Comparison of ENCODE assay signal across 7 mouse cellular contexts in genomic region chr11:69600098-69600497, GRCm38 (mm10). TPM values are rescaled to one million over a fixed set of nuclear protein-coding genes. Genes with fewer than 3 reads are reported as not detected.
A peak's percentile ranks its signal among the peaks of the same experiment; 100 is the strongest.
DNase-seq lines count a peak whose midpoint lies in the region; ATAC-seq and TF ChIP-seq lines count a peak whose summit lies in the region.

No protein-coding gene starts in this region.

- DNase-seq in brain, embryonic 14.5 days (ENCODE audit: low read depth), result peak; percentile 85
- peak; percentile 47 for DNase-seq in heart, adult 8-10 months (ENCODE audit: low spot score)

- WGBS in embryonic facial prominence, embryonic 13.5 days, result 13% methylated on average over 6 of the region's 6 CpGs
- WGBS in kidney, embryonic 15.5 days, result 16% methylated on average over 6 of the region's 6 CpGs
- WGBS in limb, embryonic 15.5 days, result 19% methylated on average over 6 of the region's 6 CpGs
- WGBS in neural tube, embryonic 14.5 days, result 14% methylated on average over 6 of the region's 6 CpGs

- H3K9ac ChIP-seq in embryonic facial prominence, embryonic 13.5 days, result peak overlapping the region; percentile 55
- H3K9ac ChIP-seq in kidney, embryonic 15.5 days, result no peak overlapping the region
- H3K9ac ChIP-seq in limb, embryonic 15.5 days, result no peak overlapping the region
- H3K9ac ChIP-seq in neural tube, embryonic 14.5 days (replicated peaks; ENCODE audit: low read depth, low read length), result no peak overlapping the region

- H3K27ac ChIP-seq in embryonic facial prominence, embryonic 13.5 days, result peak overlapping the region; percentile 49; the same call in 1 of the 2 replicates
- peak overlapping the region; percentile 73 for H3K27ac ChIP-seq in kidney, embryonic 15.5 days
- H3K27ac ChIP-seq in limb, embryonic 15.5 days, result peak overlapping the region; percentile 77
- H3K27ac ChIP-seq in neural tube, embryonic 14.5 days (ENCODE audit: low read depth, low read length), result peak overlapping the region; percentile 46

- no peaks in the 10 kb centered on the region for H3K9me3 ChIP-seq in embryonic facial prominence, embryonic 13.5 days
- H3K9me3 ChIP-seq in kidney, embryonic 15.5 days (replicated peaks), result no peaks in the 10 kb centered on the region
- no peaks in the 10 kb centered on the region for H3K9me3 ChIP-seq in limb, embryonic 15.5 days
- H3K9me3 ChIP-seq in neural tube, embryonic 14.5 days (ENCODE audit: control insufficient read depth, low read length), result no peaks in the 10 kb centered on the region

- peak overlapping the region; percentile 29 for H3K4me2 ChIP-seq in embryonic facial prominence, embryonic 13.5 days
- H3K4me2 ChIP-seq in kidney, embryonic 15.5 days, result peak overlapping the region; percentile 28
- 0 out of 2 replicates have a peak overlapping the region, but pooled peaks have one; percentile 12 for H3K4me2 ChIP-seq in limb, embryonic 15.5 days
- H3K4me2 ChIP-seq in neural tube, embryonic 14.5 days (ENCODE audit: low read depth, low read length), result peak overlapping the region; percentile 8; the same call in 1 of the 2 replicates

- H3K4me3 ChIP-seq in embryonic facial prominence, embryonic 13.5 days, result peak overlapping the region; percentile 3; the same call in 1 of the 2 replicates
- no peak overlapping the region for H3K4me3 ChIP-seq in kidney, embryonic 15.5 days (replicated peaks)
- no peak overlapping the region for H3K4me3 ChIP-seq in limb, embryonic 15.5 days
- H3K4me3 ChIP-seq in neural tube, embryonic 14.5 days (ENCODE audit: low read depth, low read length), result no peak overlapping the region

- ATAC-seq in embryonic facial prominence, embryonic 13.5 days (ENCODE audit: insufficient number of reproducible peaks, insufficient read depth, low FRiP score, low TSS enrichment, low read depth), result no peak
- ATAC-seq in kidney, embryonic 15.5 days (replicated peaks; ENCODE audit: low FRiP score), result peak; percentile 72
- no peak; the same call in 1 of the 2 replicates for ATAC-seq in limb, embryonic 15.5 days (ENCODE audit: insufficient number of reproducible peaks, low FRiP score, low TSS enrichment, low read depth)
- peak; percentile 65; the same call in 1 of the 2 replicates for ATAC-seq in neural tube, embryonic 14.5 days (ENCODE audit: low read depth)
- no peak for ATAC-seq in granulocyte monocyte progenitor cell, adult 5-6 weeks (replicated peaks; ENCODE audit: poor library complexity, severe bottlenecking)

- TF ChIP-seq POLR2A in brain, embryonic 14.5 days (IDR thresholded peaks at IDR 0.05; ENCODE audit: borderline replicate concordance, extremely low read depth, insufficient read depth, insufficient read length, poor library complexity, severe bottlenecking), result no peak

- peaks cover 13% of the 10 kb centered on the region for H3K36me3 ChIP-seq in embryonic facial prominence, embryonic 13.5 days
- no peaks in the 10 kb centered on the region for H3K36me3 ChIP-seq in kidney, embryonic 15.5 days
- 0 out of 2 replicates have a peak, but pooled peaks cover 3% of the 10 kb centered on the region for H3K36me3 ChIP-seq in limb, embryonic 15.5 days
- peaks cover 3% of the 10 kb centered on the region; the same call in 1 of the 2 replicates for H3K36me3 ChIP-seq in neural tube, embryonic 14.5 days (ENCODE audit: control insufficient read depth, insufficient read depth, low read length)

- H3K27me3 ChIP-seq in embryonic facial prominence, embryonic 13.5 days, result peaks cover 23% of the 10 kb centered on the region
- peaks cover 17% of the 10 kb centered on the region; the same call in 1 of the 2 replicates for H3K27me3 ChIP-seq in kidney, embryonic 15.5 days
- peaks cover 4% of the 10 kb centered on the region; the same call in 1 of the 2 replicates for H3K27me3 ChIP-seq in limb, embryonic 15.5 days
- H3K27me3 ChIP-seq in neural tube, embryonic 14.5 days (ENCODE audit: control insufficient read depth, insufficient read depth, low read length), result no peaks in the 10 kb centered on the region

- H3K4me1 ChIP-seq in embryonic facial prominence, embryonic 13.5 days, result peaks cover 32% of the 10 kb centered on the region
- peaks cover 51% of the 10 kb centered on the region for H3K4me1 ChIP-seq in kidney, embryonic 15.5 days
- H3K4me1 ChIP-seq in limb, embryonic 15.5 days, result peaks cover 32% of the 10 kb centered on the region
- H3K4me1 ChIP-seq in neural tube, embryonic 14.5 days (ENCODE audit: control insufficient read depth, insufficient read depth, low read length), result peaks cover 13% of the 10 kb centered on the region

- TF ChIP-seq CTCF in brain, embryonic 14.5 days (IDR thresholded peaks at IDR 0.05; ENCODE audit: borderline replicate concordance, extremely low read depth, insufficient read depth, insufficient read length), result no peak

RNA-seq across cellular contexts. Expression of gene Atp1b2, which starts 5.6 kb away (rescaled TPM):
- 44.3 and 74.7 TPM in 2 replicates for polyA plus RNA-seq in brain, embryonic 14.5 days (2012; rRNA removed)
- polyA plus RNA-seq in embryonic facial prominence, embryonic 13.5 days (2015; fragmentation: Nextera tagmentation; extraction: Ambion mirVana), result 7.9 and 8.3 TPM in 2 replicates
- 10 to 100 TPM; 12.4 to 16.3 (median 13.1) TPM for total RNA-seq in heart, adult 8-10 months (2022)
- 11.2 and 13.5 TPM in 2 replicates for polyA plus RNA-seq in kidney, embryonic 15.5 days (2015; fragmentation: Nextera tagmentation; extraction: Ambion mirVana)
- 8.2 and 10.5 TPM in 2 replicates for polyA plus RNA-seq in limb, embryonic 15.5 days (2015; fragmentation: Nextera tagmentation; extraction: Ambion mirVana)
- 66.6 and 99.6 TPM in 2 replicates for polyA plus RNA-seq in neural tube, embryonic 14.5 days (2014; fragmentation: Nextera tagmentation; extraction: Ambion mirVana)
- 1.7 and 3.0 TPM in 2 replicates for total RNA-seq in granulocyte monocyte progenitor cell, adult 5-6 weeks (2014; fragmentation: Nextera tagmentation)
- total RNA-seq in granulocyte monocyte progenitor cell, adult 5-6 weeks (2017), result 0.10 TPM in 1 of 2 replicates, not detected in the other

RNA-seq across cellular contexts. Expression of gene Shbg, which starts 17.6 kb away (rescaled TPM):
- polyA plus RNA-seq in brain, embryonic 14.5 days (2012; rRNA removed), result 0.08 TPM in 1 of 2 replicates, not detected in the other
- 0.50 TPM in 1 of 2 replicates, not detected in the other for polyA plus RNA-seq in embryonic facial prominence, embryonic 13.5 days (2015; fragmentation: Nextera tagmentation; extraction: Ambion mirVana)
- not detected for total RNA-seq in heart, adult 8-10 months (2022)
- polyA plus RNA-seq in kidney, embryonic 15.5 days (2015; fragmentation: Nextera tagmentation; extraction: Ambion mirVana), result 0.30 and 0.49 TPM in 2 replicates
- polyA plus RNA-seq in limb, embryonic 15.5 days (2015; fragmentation: Nextera tagmentation; extraction: Ambion mirVana), result not detected in 2 replicates
- not detected in 2 replicates for polyA plus RNA-seq in neural tube, embryonic 14.5 days (2014; fragmentation: Nextera tagmentation; extraction: Ambion mirVana)
- not detected in 2 replicates for total RNA-seq in granulocyte monocyte progenitor cell, adult 5-6 weeks (2014; fragmentation: Nextera tagmentation)
- not detected in 2 replicates for total RNA-seq in granulocyte monocyte progenitor cell, adult 5-6 weeks (2017)

RNA-seq across cellular contexts. Expression of gene Trp53, which starts 19.9 kb away (rescaled TPM):
- polyA plus RNA-seq in brain, embryonic 14.5 days (2012; rRNA removed), result 93.6 and 131 TPM in 2 replicates
- 160 and 186 TPM in 2 replicates for polyA plus RNA-seq in embryonic facial prominence, embryonic 13.5 days (2015; fragmentation: Nextera tagmentation; extraction: Ambion mirVana)
- total RNA-seq in heart, adult 8-10 months (2022), result 10 to 100 TPM; 12.8 to 16.3 (median 14.1) TPM
- 175 and 195 TPM in 2 replicates for polyA plus RNA-seq in kidney, embryonic 15.5 days (2015; fragmentation: Nextera tagmentation; extraction: Ambion mirVana)
- polyA plus RNA-seq in limb, embryonic 15.5 days (2015; fragmentation: Nextera tagmentation; extraction: Ambion mirVana), result 132 and 134 TPM in 2 replicates
- 54.6 and 68.8 TPM in 2 replicates for polyA plus RNA-seq in neural tube, embryonic 14.5 days (2014; fragmentation: Nextera tagmentation; extraction: Ambion mirVana)
- 215 and 226 TPM in 2 replicates for total RNA-seq in granulocyte monocyte progenitor cell, adult 5-6 weeks (2014; fragmentation: Nextera tagmentation)
- 56.8 and 58.0 TPM in 2 replicates for total RNA-seq in granulocyte monocyte progenitor cell, adult 5-6 weeks (2017)

RNA-seq across cellular contexts. Expression of gene Wrap53, which starts 20.0 kb away (rescaled TPM):
- 20.9 and 27.0 TPM in 2 replicates for polyA plus RNA-seq in brain, embryonic 14.5 days (2012; rRNA removed)
- 26.9 TPM in 2 replicates for polyA plus RNA-seq in embryonic facial prominence, embryonic 13.5 days (2015; fragmentation: Nextera tagmentation; extraction: Ambion mirVana)
- total RNA-seq in heart, adult 8-10 months (2022), result 1 to 10 TPM; 4.6 to 6.7 (median 5.6) TPM
- polyA plus RNA-seq in kidney, embryonic 15.5 days (2015; fragmentation: Nextera tagmentation; extraction: Ambion mirVana), result 26.6 and 27.9 TPM in 2 replicates
- 23.6 and 24.8 TPM in 2 replicates for polyA plus RNA-seq in limb, embryonic 15.5 days (2015; fragmentation: Nextera tagmentation; extraction: Ambion mirVana)
- 17.3 and 20.8 TPM in 2 replicates for polyA plus RNA-seq in neural tube, embryonic 14.5 days (2014; fragmentation: Nextera tagmentation; extraction: Ambion mirVana)
- 8.0 and 18.8 TPM in 2 replicates for total RNA-seq in granulocyte monocyte progenitor cell, adult 5-6 weeks (2014; fragmentation: Nextera tagmentation)
- total RNA-seq in granulocyte monocyte progenitor cell, adult 5-6 weeks (2017), result 6.5 and 11.3 TPM in 2 replicates

RNA-seq across cellular contexts. Expression of gene Sat2, which starts 21.7 kb away (rescaled TPM):
- 13.7 and 17.8 TPM in 2 replicates for polyA plus RNA-seq in brain, embryonic 14.5 days (2012; rRNA removed)
- 23.8 and 28.2 TPM in 2 replicates for polyA plus RNA-seq in embryonic facial prominence, embryonic 13.5 days (2015; fragmentation: Nextera tagmentation; extraction: Ambion mirVana)
- 1 to 10 TPM; 2.6 to 5.3 (median 3.3) TPM for total RNA-seq in heart, adult 8-10 months (2022)
- polyA plus RNA-seq in kidney, embryonic 15.5 days (2015; fragmentation: Nextera tagmentation; extraction: Ambion mirVana), result 17.8 and 23.1 TPM in 2 replicates
- 15.7 and 16.2 TPM in 2 replicates for polyA plus RNA-seq in limb, embryonic 15.5 days (2015; fragmentation: Nextera tagmentation; extraction: Ambion mirVana)
- polyA plus RNA-seq in neural tube, embryonic 14.5 days (2014; fragmentation: Nextera tagmentation; extraction: Ambion mirVana), result 23.8 and 25.1 TPM in 2 replicates
- total RNA-seq in granulocyte monocyte progenitor cell, adult 5-6 weeks (2014; fragmentation: Nextera tagmentation), result not detected in 2 replicates
- 1.8 TPM in 1 of 2 replicates, not detected in the other for total RNA-seq in granulocyte monocyte progenitor cell, adult 5-6 weeks (2017)

Comparison
In these comparisons a context has a peak if more than half of its experiments do, and no peak if none do; other contexts are left out.
1. ATAC-seq: peak in kidney, embryonic 15.5 days (single experiment) and neural tube, embryonic 14.5 days (single experiment); none in embryonic facial prominence, embryonic 13.5 days (single experiment), limb, embryonic 15.5 days (single experiment) and granulocyte monocyte progenitor cell, adult 5-6 weeks (single experiment).
2. Peak in every context shown above with its lines, with median percentiles within 50 percentile points of each other: H3K27ac ChIP-seq and H3K4me2 ChIP-seq.